Mouse (Mus musculus): ENCODE measurements around the gene Flt3l.

- TF ChIP-seq POLR2A (IDR thresholded peaks at IDR 0.05; ENCODE audit: borderline replicate concordance, extremely low read depth, insufficient read depth, insufficient read length, poor library complexity, severe bottlenecking) (no peak), CTCF (IDR thresholded peaks at IDR 0.05; ENCODE audit: borderline replicate concordance, extremely low read depth, insufficient read depth, insufficient read length) (no peak)
These were observed 29.5 kb upstream of the Flt3l start for GRCm38 (mm10) chr7:45165701-45166100.

Measured in brain, embryonic 14.5 days (tissue).